Mouse (Mus musculus): ENCODE measurements at regions not wholly inside any gene's neighbourhood (a gene's known extent, or its start where the extent isn't known, plus 50 kb on each side); places are given as distances from the start of the nearest gene placed in this dataset.
A peak's percentile ranks its signal among the peaks of the same experiment; 100 is the strongest.

DNA sequence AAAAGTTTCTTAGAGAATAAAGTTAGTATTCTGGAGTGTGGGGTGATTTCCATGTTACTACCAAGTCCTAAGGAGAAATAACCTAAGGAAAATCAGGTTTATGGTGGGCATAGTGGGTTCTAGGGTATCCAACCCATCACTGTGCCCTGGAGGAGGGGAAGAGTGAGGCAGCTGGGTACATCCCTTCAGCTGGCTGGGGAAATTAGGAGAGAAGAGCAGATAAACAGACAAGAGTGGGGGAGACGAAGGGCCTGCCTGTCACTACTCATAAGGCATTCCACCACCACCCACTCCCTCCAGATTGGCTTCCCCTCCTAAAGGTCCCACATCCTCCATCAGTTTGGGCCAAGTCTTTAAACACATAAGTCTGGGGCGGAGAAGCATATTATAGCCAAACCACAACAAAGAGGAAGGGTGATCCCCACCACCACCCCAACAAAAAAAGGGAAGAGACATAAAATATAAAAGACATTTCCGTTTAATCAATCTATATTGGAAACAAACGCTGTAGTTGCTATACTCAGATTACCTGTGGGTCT lies 299.8 kb downstream of the Gm11361 start:
- DNase-seq, result no peak

DNA sequence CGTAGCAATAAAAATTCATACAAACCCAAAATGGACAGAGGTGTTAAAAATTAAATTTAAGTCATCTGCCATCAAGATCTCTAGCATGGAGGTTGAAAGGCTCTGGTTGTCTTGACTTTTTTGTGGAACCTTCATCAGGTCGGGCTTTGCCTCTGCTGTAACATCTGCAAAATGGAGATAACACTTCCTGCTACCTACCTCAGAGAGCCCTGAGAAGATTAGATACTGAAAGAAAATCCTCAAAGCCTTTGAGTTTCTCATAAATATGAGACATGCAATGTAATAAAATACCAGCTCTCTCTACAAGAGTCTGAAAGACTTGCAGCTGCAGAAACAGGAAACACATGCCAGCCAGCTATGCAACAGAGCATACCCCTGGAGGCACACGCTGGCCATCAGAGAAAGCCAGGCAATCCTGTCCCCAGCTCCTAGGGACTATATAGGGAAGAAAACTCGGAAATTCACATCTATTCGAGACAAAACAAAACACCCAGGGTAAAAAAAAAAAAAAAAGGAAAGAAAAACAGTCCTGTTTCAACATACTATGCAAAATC lies 299.1 kb downstream of the Gm11361 start:
- peak; percentile 52 for DNase-seq

DNA sequence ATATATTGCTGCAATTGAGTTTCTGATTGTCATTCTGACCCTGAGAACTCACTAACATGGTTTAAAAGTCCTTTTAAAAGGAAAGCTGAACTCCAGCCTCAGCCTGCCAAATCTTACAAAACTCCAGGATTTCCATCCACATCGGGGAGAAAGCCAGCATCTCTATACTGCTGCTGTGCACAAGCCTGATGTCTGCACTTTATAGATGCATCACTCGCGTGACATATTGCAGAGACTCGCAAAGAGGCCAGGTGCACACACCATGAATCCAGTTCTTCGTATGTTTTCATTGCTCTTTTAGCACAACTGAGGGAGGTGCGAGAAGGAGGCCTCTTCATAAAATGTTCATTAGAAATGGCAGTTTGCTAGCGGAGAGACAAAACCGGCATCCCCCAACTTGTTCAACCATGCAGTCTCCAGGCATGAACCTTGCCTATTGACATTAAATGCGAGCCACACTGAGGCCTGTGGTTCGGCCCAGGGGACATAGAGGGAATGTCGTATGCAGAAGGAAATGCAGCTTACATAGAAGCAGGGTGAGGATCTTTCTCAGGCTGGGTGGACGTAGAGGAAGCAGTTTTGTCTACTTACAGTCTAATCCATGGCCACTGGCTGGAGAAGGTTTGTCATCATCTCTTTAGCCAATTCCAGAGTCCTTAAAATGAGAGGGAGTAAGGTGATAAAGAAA lies 297.0 kb downstream of the Gm11361 start:
- DNase-seq, result no peak

GRCm38 (mm10) chr13:28552974-28553750 lies 295.8 kb downstream of the Gm11361 start:
- peak; percentile 58 for DNase-seq

GRCm38 (mm10) chr13:28551555-28551954 lies 294.2 kb downstream of the Gm11361 start:
- no peak for DNase-seq

DNA sequence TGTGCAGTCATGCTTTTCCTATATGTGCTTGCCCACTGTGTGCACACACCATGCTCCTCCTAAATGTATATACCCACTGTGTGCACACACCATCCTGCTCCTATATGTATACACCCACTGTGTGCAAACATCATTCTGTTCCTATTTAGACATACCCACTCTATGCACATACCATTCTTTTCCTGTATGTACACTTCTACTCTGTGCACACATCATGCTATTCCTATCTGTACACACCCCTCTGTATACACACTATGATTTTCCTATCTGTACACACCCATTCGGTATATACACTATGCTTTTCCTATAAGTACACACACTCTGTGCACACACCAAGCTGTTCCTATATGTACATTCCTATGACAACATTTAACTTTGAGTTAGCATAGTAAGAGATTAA lies 288.5 kb downstream of the Gm11361 start:
- no peak for DNase-seq

DNA sequence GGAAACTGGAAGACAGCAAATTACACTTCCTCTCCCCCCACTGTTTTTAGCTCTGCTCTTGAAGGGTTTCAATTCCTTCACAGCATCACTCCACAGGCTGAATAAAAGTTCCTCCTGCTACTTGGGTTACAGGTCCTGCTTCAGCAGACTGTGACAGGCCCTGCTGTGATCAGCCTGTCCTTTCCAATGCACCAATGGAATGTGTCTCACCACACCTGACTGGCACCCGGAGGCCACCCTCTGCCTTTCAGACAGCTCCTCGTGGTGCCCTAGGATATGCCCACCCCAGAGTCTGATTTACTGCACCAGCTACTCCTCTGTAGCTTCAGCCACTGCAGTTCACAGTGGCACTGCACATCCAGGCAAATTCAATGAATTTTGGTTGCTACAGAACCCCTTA lies 288.0 kb downstream of the Gm11361 start:
- no peak for DNase-seq

- no peak for DNase-seq
Measured at GRCm38 (mm10) chr13:28544819-28545180, 287.5 kb downstream of the Gm11361 start.

GRCm38 (mm10) chr13:28544003-28544818 lies 286.9 kb downstream of the Gm11361 start:
- DNase-seq, result peak; percentile 87

DNA sequence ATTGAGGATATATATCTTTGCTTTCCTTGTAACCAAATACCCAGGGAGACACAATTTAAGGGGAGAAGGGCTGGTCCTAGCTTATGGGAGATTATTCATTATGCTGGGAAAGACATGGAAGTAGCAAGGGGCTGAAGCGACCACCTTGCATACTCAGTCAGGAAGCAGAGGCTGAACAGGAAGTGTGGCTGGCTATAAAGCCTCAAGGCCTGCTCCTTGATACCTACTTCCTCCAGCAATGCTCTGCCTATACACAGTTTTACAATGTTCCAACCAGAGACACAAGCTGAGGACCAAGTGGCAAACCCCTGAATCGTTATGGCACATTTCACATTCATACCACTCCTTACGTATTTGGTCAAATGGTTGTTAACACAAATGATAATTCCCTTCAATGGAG lies 284.3 kb downstream of the Gm11361 start:
- DNase-seq, result no peak

GRCm38 (mm10) chr13:28533080-28533479 lies 275.8 kb downstream of the Gm11361 start:
- no peak for DNase-seq

- DNase-seq, result peak; percentile 41
Measured at GRCm38 (mm10) chr13:28532278-28532677, 274.9 kb downstream of the Gm11361 start.

DNA sequence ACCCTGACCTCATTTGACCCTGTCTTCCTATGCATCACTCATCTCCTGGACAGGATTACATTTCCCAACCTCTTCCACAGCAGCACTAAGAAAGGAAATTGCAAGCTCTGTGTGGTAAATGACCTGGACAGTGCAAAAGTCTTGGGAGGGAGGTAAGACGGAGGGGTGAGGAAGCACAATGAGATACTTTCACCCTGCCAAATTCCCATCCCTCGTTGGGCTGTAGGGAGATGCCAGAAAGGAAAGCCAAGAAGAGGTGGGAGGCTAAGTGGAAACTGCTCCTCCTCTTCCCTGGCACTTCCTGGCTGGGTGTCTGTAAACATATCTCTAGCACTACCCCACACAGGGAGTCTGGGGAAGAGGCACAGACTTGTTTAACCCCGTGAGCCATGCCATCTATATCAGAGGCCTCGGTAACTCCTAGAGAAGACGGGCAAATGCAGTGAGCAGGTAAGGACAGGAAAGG lies 274.2 kb downstream of the Gm11361 start:
- DNase-seq, result no peak

GRCm38 (mm10) chr13:28530947-28531346 lies 273.6 kb downstream of the Gm11361 start:
- no peak for DNase-seq

- DNase-seq, result no peak
Measured at GRCm38 (mm10) chr13:28528898-28529511, 271.7 kb downstream of the Gm11361 start.

- no peak for DNase-seq
Measured at GRCm38 (mm10) chr13:28526299-28526698, 269.0 kb downstream of the Gm11361 start.

DNA sequence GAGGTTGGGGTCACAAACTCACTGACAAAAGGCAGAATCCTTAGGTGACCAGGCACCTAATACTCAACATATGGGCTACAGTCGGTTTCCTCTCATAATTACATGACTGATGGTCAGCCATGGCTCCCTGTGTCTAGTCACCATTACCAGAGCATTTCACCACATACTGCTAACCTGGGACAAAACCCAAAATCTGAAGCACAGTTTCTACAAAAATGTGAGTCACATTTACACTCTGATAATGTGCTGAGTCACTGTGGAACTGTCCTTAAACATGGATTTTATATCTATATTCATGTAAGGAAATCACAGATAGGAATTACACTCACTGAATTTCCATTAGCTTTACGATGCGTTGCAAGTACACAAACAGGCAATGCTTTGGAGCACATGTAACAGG lies 267.1 kb downstream of the Gm11361 start:
- no peak for DNase-seq

- no peak for DNase-seq
Measured at GRCm38 (mm10) chr13:28520127-28520482, 262.8 kb downstream of the Gm11361 start.

DNA sequence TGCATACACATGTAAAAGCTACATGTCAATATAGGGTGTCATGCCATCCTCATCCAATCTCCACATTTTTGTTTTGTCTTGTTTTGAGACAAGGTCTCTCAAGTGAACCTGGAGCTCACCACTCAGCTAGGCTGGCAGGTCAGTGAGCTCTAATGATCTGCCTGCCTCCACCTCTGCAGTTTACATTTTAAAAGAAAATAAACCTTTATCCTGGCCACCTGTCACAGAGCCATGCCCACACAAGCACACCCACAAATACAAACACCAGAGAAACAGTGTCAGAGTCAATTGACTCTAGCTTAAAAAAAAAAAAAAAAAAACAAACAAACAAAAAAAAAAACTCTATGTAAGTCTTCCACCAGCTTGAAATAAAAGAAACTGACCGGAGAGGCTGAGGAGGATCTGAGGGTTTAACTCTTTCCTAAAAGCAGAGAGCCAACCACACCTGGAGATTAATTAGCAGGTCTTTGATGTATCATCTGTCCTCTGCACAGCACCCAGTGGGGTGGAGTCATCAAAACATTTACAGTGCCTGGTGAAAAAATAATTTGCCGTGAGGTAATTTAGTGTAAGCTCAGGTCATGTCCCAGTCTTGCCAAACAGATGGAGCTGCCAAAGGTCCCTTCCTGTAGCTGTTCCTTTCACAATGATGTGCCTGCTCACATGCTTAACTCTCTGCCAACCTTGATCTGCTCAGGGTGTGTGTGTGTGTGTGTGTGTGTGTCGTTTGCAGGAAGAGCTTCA lies 262.2 kb downstream of the Gm11361 start:
- no peak for DNase-seq

- no peak for DNase-seq
Measured at GRCm38 (mm10) chr13:28517161-28517560, 259.8 kb downstream of the Gm11361 start.

- DNase-seq, result no peak
Measured at GRCm38 (mm10) chr13:28516636-28517035, 259.3 kb downstream of the Gm11361 start.

DNA sequence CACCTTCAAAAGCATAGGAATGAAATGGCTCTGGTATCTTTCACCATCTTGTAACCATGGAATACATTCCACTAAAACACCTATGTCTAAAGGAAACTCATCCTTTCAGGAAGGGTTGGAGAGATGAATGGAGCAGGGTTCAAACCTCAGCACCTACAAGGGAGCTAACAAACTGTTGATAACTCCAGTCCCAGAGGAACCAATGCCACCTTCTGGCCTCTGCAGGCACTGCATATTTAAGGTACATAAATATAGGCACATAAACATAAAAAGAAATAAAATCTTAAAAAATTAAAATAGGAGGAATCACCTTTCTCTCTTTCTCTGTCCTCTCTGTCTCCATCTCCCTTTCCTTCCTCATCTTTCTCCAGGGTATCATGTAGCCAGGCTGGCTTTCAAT lies 256.9 kb downstream of the Gm11361 start:
- no peak for DNase-seq
